Mouse (Mus musculus) activated CD4-positive, CD25-positive, alpha-beta regulatory T cell, adult 4 months (primary cell): ENCODE data around the gene Man2a2. TPM values are rescaled to one million over a fixed set of nuclear protein-coding genes. Genes with fewer than 3 reads are reported as not detected.
"Not testable (repeated sequence)": the region's sequence is repeated elsewhere in the genome, so short reads cannot be mapped to it uniquely, and the experiment has no call there.

Experiments
- ATAC-seq: one replicate; pipeline ENCODE4 v1.8.0; 2017
- polyA plus RNA-seq, 2 experiments: library from polyadenylated mRNA; unstranded; fragments of 100-300 nt; shearing (Covaris generic); gene quantifications; one replicate each; pipeline ENCODE4 v1.2.1; 2017

Man2a2 gene
- polyA plus RNA-seq, 2 experiments from 2014 or later = 15.8 to 21.8 TPM

- no peak for ATAC-seq
These were observed 28.9 kb upstream of the Man2a2 start for GRCm38 (mm10) chr7:80400099-80400498.

- no peak for ATAC-seq
These were observed 27.7 kb upstream of the Man2a2 start for GRCm38 (mm10) chr7:80398654-80399444.

- no peak for ATAC-seq
These were observed 26.8 kb upstream of the Man2a2 start for GRCm38 (mm10) chr7:80397986-80398385.

DNA sequence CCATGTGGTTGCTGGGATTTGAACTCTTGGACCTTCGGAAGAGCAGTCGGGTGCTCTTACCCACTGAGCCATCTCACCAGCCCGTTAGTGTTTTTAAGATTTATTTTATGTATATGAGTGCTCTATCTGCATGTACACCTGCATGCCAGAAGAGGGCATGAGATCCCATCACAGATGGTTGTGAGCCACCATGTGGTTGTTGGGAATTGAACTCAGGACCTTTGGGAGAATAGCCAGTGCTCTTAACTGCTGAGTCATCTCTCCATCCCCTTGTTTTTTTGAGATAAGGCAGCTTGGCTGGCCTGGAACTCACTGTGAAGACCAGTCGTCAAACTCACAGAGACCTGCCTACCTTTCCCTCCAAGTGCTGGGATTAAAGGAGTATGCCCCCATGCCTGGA, 25.3 kb upstream of the Man2a2 start:
- not testable (repeated sequence) for ATAC-seq

GRCm38 (mm10) chr7:80394600-80394999, 23.4 kb upstream of the Man2a2 start:
- ATAC-seq = no peak

- no peak for ATAC-seq
These were observed 20.9 kb upstream of the Man2a2 start for GRCm38 (mm10) chr7:80392119-80392518.

DNA sequence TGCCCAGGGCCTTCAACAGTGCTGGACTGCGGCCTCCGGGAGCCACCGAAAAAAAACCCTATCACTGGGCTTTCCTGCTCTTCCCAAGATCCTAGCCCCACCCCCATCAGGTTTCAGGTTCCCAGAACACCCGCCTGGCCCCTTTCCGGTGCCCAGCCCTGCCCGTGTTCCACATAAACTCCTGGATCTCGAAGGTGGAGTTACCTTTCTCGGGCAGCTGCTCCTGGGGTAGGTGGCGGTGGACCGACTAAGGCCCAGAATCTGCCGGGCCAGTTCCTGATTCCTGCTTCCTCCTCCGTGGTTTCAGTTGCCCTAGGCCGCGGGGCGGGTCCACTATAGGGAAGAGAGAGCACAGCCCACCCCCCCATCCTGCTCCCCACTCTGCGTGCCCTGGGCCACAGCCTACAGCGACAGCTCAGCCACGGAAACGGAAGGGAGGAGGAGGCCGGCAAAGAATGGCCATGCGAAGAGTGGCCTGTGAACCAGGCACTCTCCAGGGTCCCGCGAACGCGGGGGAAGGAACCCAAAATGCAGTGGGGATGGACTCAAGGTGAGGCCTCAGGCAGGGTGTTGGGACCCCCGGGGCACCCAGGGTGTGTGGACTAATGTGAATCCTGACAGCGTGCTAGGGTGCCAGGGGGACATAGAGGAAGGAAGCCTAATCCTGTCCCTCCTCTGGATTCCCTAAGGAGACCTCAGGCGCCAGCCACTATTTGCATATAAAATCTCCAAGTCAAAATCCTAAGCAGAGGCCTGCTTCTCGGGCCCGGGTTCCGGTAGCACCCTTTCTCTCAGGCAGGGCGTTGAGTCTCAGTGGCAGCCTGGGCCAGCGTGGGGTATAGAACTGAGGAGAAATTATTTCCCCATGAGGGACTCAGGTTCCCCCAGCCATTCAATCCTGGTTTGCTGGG, 16.7 kb upstream of the Man2a2 start, which contains the start of gene Fes:
TSS of gene Fes (minus strand) at position 314 of the 911 bp plus-strand sequence.
- ATAC-seq = no peak

DNA sequence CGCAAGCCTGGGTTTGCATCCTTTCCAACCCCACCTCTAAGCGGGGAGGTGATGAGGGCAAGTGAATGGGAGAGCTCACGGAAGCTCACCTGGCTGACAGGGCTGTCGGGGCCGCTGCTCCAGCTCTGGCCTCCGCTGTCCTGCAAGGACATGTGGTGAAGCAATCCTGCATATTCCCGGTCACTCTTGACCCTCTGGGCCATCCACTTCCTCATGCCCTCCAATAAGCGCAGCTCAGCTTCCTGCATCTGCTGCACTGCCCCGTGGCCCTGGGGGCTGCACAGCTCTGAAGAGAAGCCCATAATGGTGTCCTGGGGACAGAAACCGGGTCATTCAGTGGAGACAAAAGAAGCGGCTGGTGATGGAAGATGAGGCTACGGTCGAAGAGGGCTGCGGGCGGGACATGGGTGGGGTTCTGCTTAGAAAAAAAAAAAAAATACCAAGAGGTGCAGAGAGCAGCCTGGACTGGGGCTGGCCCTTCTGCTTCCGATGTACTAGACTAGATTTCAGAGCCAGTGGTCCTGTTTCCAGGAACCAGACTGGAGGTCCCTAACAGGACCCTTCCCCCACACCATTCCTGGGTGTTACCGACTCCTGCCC, 16.0 kb upstream of the Man2a2 start:
- peak; percentile 20 for ATAC-seq

DNA sequence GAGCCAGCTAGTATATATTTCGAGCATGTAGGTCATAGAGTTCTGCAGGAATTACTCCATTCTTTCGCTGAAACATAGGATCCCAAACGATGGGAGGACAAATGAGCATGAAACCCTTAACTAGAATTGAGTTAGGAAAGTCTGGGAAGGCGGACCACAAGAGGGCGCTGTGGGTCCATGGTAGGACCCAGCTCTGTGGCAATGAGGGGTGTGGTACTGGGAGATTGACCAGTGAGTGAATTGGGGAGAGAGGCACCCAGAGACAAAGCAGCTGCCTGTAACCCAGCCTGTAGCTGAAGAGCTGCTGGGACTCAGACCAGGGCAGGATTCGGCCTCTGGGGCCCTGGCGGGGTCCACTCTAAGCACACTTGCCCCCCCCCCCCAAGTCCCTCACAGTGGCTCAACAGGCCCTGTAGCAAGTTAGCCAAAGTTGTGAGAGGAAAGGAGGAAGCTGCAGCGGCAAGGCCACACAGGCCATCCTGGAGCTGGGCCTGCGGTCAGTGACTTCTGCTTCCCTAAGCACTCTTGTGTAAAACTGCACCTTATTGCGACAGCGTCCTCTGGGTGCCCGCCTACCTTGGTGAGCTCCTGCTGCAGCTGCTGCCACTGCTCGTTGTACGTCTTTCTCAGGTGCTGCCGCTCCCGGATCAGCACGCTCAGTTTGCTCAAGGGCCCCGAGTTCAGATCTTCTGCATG, 15.2 kb upstream of the Man2a2 start:
- peak; percentile 60 for ATAC-seq

- no peak for ATAC-seq
These were observed 11.7 kb upstream of the Man2a2 start for GRCm38 (mm10) chr7:80382919-80383318.

DNA sequence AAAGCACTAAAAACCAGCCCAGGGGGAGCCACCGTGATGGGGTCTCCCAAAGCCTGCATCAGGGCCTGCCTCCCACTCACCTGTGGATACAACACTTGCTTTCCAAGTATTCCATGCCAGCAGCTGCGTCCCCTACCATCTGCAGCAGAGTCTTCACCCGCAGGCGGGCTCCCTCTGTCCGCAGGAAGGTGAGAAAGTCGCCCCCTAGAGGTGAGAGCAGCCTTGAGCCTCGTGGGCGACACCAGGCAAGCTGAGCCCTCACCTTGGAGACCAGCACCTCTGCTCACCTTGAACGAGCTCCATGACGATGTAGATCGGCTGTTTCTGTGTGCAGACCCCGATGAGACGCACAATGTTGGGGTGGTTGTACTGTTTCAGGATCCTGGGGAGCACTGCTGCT, 8.4 kb upstream of the Man2a2 start:
- ATAC-seq = no peak

DNA sequence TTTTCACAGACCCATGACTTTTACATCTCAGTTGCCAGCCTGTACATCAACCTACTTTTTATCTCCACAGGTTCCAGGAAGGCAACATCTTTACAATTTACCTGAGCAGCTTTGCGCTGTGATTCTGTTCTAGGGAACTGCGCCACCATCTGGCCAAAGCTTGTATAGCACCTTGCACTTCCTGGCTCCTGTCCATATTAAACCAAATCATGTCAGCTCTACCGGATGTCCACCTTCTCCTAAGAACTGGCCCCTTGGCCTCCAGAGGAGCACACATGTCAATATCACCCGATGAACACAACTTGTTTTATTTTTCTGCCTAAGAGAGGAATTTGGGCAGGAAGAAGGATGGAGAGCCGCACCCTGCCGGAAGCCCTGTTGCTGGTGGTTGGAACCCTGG, 6.3 kb upstream of the Man2a2 start:
- ATAC-seq = peak; percentile 72

DNA sequence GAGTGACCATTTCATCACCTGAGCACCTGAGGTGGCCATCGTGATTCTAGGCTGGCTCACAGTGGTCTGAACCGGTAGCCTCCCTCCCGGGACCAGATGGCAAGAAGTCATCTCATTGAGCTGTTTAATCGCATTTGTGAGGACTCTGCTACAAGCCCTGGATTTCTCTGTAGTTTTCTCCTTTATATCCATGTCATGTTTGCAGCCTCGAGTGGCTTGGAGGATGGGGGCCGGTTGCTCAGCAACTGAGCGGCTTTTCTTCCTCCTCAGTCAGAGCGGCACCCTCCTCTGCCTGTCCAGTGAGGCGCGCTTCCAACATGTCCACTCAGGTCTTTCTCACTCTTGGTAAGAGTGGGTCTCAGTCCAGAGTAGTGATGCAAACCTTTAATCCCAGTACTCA, 5.0 kb upstream of the Man2a2 start:
- ATAC-seq = no peak

DNA sequence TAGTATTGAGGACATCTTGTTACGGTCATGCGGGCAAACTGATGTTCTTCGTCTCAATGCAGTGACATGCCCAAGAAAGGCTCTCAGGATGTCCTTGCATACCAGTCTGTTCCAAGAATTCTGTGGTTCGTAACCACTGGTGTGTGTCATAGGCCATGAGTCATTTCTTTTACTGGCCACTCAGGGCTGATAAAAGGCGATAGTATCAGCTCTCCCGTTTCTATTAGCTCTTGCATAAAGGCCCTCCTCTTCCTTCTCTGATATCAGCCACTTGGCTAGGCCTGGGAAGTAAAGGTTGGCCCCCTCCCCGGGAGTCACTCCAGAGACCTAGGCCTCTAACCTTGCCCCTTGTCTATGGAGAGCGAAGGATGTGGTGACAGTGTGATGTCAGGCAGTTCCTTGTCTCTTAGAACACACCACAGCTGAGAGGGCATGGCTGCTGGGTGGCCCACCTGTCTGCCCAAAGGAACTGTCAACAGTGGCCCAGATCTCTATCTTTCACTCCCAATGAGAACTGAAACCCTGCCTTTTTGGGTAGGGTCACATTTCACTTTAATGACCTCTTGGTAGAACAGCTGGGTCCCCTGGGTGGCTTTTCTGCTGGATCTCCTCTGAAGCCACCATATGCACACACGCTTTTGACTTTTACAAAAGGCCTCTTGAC, 4.3 kb upstream of the Man2a2 start:
- no peak for ATAC-seq

DNA sequence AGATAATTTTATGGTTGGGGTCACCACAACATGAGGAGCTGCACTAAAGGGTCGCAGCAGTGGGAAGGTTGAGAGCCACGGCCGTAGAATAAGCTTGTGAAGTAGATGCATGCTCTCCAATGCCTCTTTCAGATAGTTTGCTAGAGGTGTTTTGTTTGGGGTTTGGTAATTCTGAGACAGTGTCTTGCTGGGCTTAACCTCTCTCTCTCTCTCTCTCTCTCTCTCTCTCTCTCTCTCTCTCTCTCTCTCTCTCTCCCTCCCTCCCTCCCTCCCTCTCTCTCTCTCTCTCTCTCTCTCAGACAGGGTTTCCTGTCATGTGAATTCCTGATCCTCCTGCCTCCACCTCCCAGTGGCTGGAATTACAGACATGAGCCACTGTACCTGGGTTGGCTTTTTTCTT, 3.6 kb upstream of the Man2a2 start:
- ATAC-seq = no peak

DNA sequence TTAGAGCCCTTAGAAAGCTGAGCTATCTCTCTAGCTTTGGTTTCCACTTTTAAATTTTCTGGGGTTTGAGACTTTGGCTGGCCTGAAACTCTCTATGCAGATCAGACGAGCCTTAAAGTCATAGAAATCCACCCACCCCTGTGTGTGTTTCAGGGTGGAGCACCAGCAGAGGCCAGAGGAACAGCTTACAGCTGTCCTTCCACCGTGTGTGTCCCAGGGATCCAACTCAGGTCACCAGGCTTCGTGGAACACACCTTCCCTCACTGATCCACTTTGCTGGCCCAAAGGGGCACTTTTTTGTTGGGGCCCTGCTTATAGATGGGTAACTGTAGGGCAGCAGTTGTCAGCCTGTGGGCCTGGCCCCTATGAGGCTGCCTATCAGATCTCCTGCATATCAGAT, 3.1 kb upstream of the Man2a2 start:
- no peak for ATAC-seq

DNA sequence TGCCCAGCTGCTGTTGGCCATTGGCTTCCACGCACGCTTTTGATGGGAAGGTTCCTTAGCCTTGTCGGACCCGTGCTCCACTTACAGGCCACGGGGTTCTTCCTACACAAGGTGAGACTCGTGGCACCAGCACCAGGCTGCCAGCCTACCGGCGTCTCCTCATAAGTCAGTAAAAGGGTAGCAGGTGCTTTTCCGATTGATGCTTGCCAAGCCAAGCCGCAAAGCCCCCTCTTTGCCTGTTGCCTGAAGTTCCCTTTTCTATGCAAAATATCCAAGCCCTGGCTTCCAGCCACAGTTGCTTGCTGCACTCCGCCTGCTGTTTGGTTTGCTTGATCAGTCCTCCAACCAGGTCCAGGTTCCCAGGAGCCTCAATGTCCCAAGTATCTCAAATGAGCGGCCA, 2.7 kb upstream of the Man2a2 start:
- no peak for ATAC-seq

DNA sequence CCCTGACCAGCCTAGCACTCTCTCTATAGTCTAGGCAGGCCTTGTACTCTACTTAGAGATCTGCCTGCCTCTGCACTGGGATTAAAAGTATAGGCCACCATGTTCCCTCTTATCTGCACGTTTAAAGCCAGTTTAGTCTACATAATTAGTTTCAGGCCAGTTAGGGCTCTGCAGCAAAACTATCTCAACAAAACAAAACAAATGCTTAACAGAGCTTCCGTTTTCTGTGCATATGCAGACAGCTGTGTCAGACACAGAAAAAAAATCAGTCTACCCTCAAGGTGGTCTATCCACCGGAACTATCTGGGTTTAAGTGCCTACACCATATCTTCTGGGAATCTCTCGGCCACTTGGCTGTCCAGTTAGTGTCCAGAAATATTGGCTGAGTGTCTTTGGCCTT, 2.2 kb upstream of the Man2a2 start:
- no peak for ATAC-seq

DNA sequence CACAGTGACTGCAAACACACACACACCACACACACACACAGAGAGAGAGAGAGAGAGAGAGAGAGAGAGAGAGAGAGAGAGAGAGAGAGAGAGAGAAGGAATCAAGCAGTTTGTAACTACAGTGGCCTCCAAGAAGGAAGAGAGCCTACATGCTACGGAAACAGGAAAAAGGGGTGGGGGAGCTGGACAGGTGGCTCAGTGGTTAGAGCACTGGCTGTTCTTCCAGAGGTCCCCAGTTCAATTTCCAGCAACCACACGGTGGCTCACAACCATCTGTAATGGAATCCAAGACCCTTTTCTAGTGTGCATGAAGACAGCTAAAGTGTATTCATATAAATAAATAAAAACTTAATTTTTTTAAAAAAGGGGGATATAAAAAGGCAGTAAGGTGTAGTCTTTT, 1.5 kb upstream of the Man2a2 start:
- ATAC-seq = no peak

DNA sequence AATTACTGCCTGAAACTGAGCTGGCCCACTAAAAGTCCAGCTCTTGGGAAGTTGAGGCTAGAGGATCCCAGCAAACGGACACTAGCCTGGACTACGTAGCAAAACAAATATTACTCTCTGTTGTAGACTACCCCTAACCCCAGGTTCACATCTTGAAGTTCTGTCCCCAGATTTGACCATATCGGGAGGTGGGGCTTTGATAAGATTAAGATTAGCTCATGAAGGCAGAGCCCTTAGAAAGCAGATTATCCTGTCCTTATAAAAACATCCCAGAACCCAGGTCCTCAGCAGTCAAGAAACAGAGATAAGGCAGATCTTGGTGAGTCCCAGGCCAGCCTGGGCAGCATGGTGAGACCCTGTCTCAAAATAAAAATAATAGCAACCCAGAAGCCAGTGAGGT, 991 bp upstream of the Man2a2 start:
- no peak for ATAC-seq

GRCm38 (mm10) chr7:80370649-80371040, 530 bp downstream of the Man2a2 start:
- ATAC-seq = peak; percentile 78

DNA sequence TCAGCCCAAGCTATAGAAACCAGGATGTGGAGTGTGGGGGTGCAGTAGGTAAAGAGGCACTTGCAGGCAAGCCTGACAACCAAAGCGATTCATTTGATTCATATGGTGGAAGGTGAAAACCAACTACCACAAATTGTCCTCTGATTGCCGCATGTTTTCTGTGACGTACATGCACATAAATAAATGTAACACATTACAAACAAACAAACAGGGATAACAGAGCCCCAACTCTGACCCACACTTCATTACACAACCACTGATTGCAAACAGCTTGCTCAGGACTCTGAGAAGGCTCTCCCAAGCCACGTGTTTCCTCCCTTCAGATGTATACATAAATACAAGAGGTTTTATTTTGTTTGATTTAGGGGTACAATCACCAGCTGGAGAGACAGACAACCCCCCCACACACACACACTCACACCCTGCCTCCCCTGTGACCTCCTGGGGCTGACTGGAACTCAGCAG, 1.2 kb downstream of the Man2a2 start:
- peak; percentile 19 for ATAC-seq
